Mouse (Mus musculus) forebrain, embryonic 11.5 days (tissue): ENCODE data around the gene Ttc28. TPM values are rescaled to one million over a fixed set of nuclear protein-coding genes. Genes with fewer than 3 reads are reported as not detected.

ENCODE experiments used
- ATAC-seq: fragments of 200-750 bp; cut with Nextera tagmentation; replicated peaks from 2 replicates; pipeline ENCODE4 v1.8.0; 2017; ENCODE audit warnings: moderate TSS enrichment; ENCODE audit not compliant: low FRiP score
- DNase-seq: peaks from one replicate; pipeline ENCODE4 v3.0.0-alpha.2; 2017; ENCODE audit warnings: low spot score
- H3K27ac ChIP-seq: fragments of 300-500 bp; sonication (generic); 2 replicates; pipeline ENCODE4 v1.5.1; 2014; ENCODE audit warnings: low read depth, low read length
- H3K27me3 ChIP-seq: fragments of 300-500 bp; sonication (generic); 2 replicates; pipeline ENCODE4 v1.6.1; 2014; ENCODE audit warnings: mild to moderate bottlenecking, low read length, mixed read lengths; ENCODE audit not compliant: control insufficient read depth, insufficient read depth
- H3K36me3 ChIP-seq: fragments of 300-500 bp; sonication (generic); 2 replicates; pipeline ENCODE4 v1.6.1; 2014; ENCODE audit warnings: mild to moderate bottlenecking, low read length, moderate library complexity, mixed read lengths; ENCODE audit not compliant: control insufficient read depth, insufficient read depth
- H3K4me1 ChIP-seq: fragments of 300-500 bp; sonication (generic); replicated peaks from 2 replicates; pipeline ENCODE4 v1.6.1; 2014; ENCODE audit warnings: low read length, mixed read lengths; ENCODE audit not compliant: control insufficient read depth, insufficient read depth
- H3K4me2 ChIP-seq: fragments of 300-500 bp; sonication (generic); 2 replicates; pipeline ENCODE4 v1.6.1; 2014; ENCODE audit warnings: low read depth, mild to moderate bottlenecking, low read length, moderate library complexity, mixed read lengths; ENCODE audit not compliant: severe bottlenecking
- H3K4me3 ChIP-seq: fragments of 300-500 bp; sonication (generic); 2 replicates; pipeline ENCODE4 v1.5.1; 2014; ENCODE audit warnings: low read depth, low read length
- H3K9ac ChIP-seq: fragments of 300-500 bp; sonication (generic); 2 replicates; pipeline ENCODE4 v1.6.1; 2014; ENCODE audit warnings: low read length
- H3K9me3 ChIP-seq: fragments of 300-500 bp; sonication (generic); 2 replicates; pipeline ENCODE4 v1.6.1; 2016; ENCODE audit warnings: low read length, mixed read lengths; ENCODE audit not compliant: control insufficient read depth
- WGBS: fragments of 180-500 bp; shearing (Covaris S2); extraction: QIAGEN DNeasy Blood & Tissue Kit; methylation state at CpG from one replicate; pipeline ENCODE4 v1.1.7; 2014; 5-methylcytosine and 5-hydroxymethylcytosine counted together
- polyA plus RNA-seq: library from polyadenylated mRNA; unstranded; fragments of >200 nt; fragmentation: Nextera tagmentation; extraction: Ambion mirVana; gene quantifications from 2 replicates; pipeline ENCODE4 v1.2.1, GENCODE M21; 2014

The Ttc28 gene
- polyA plus RNA-seq, 1 experiment from 2014 or later: 19.9 TPM

DNA sequence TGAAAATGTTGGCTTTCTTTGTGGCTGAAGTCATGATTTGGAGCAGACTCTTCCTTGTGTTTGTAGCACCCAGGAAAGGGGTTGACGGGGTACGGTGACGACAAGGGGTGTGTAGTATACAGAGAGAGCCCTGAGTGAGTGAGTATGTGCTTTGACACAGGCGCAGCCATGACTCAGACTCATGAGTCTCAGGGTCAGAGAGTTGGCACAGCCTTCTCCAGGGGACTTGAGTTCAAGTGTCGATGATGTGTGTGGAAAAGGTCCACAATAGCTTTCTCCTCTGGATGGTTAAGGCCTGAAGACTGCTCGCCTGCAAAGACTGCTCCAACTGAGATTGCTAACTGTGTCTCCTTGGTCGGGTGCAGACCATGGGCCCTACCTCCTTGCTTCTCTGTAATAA, 97.1 kb downstream of the Ttc28 start:
- Histone ChIP-seq H3K27ac (no peak overlapping the region), H3K9me3 (no peaks in the 10 kb centered on the region; the same call in 1 of the 2 replicates), H3K4me3 (no peak overlapping the region), H3K36me3 (no peaks in the 10 kb centered on the region; the same call in 1 of the 2 replicates), H3K27me3 (no peaks in the 10 kb centered on the region; the same call in 1 of the 2 replicates), H3K4me2 (no peak overlapping the region), H3K9ac (no peak overlapping the region), H3K4me1 (no peaks in the 10 kb centered on the region)
- DNase-seq (no peak), ATAC-seq (no peak)
- 90% methylated on average over 7 of the region's 7 CpGs for WGBS

DNA sequence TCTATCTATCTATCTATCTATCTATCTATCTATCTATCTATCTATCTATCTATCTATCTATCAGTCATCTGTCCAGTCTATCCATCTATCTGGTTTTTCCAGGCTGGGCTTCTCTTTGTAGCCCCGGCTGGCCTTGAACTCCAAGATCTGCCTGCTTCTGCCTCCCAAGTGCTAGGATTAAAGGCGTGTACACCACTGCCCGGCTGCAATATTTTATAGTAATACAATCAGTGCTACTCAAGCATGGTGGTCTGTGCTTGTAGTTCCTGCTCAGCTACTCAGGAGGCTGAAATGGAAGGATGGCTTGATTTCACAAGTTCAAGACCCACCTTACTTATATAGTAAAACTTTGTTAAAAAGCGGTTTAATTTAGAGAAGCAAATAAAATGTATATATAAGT, 98.2 kb downstream of the Ttc28 start:
- Histone ChIP-seq H3K27me3 (no peaks in the 10 kb centered on the region; the same call in 1 of the 2 replicates), H3K4me1 (no peaks in the 10 kb centered on the region), H3K9ac (no peak overlapping the region), H3K4me2 (no peak overlapping the region), H3K4me3 (no peak overlapping the region), H3K36me3 (no peaks in the 10 kb centered on the region; the same call in 1 of the 2 replicates), H3K27ac (no peak overlapping the region), H3K9me3 (no peaks in the 10 kb centered on the region; the same call in 1 of the 2 replicates)
- WGBS: 87% methylated on average over 4 of the region's 4 CpGs
- DNase-seq (no peak), ATAC-seq (no peak)

GRCm38 (mm10) chr5:110978461-110978860, 98.9 kb downstream of the Ttc28 start:
- Histone ChIP-seq H3K9ac (peak overlapping the region; percentile 72; the same call in 1 of the 2 replicates), H3K36me3 (no peaks in the 10 kb centered on the region; the same call in 1 of the 2 replicates), H3K4me2 (peak overlapping the region; percentile 96), H3K4me1 (no peaks in the 10 kb centered on the region), H3K27ac (no peak overlapping the region), H3K4me3 (peak overlapping the region; percentile 64), H3K27me3 (no peaks in the 10 kb centered on the region; the same call in 1 of the 2 replicates), H3K9me3 (no peaks in the 10 kb centered on the region; the same call in 1 of the 2 replicates)
- ATAC-seq: peak; percentile 73
- DNase-seq: peak; percentile 82
- WGBS: 2% methylated on average over 9 of the region's 9 CpGs

DNA sequence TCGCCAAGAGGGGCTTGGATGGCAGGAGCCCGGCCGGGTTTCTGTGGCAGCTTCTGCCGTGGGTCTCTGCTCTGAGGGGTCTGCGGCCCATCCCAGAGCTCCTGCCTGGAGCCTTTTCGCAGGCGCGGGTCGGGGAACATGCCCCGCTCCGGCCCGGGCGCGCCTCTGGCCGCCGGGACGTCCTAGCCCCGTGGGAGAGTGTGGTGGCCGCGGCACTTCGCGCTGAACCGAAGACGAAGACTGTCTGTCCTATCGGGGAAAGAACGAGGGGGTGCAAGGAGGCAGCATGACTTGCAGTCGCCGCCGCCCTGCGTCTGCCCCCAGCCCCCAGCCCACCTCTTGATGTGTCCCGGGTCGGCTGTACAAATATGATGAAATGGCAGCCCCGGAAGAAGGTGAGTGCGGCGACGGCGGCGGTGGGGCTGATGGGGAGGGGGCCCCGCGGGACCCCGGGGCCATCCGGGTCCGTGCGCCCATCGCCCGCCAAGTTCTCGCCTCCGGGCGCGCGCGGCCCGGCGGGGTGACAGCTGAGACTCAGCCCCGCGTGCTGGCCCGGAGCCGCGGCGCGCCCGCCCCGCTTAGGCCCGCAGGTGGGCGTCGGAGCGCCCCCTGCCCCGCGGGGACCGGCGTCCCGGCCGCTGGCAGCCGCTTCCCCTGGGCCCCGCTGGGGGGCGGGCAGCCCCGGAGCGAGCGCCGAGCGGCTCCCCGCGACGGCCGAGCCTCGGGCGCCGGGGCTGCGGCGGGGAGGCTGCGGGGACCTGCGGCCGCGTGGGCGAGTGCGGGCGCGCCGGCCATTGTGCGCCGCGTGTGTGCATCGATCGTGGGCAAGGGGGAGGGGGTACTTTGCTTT, 99.6 kb downstream of the Ttc28 start:
- peak; percentile 73 for ATAC-seq
- Histone ChIP-seq H3K27me3 (no peaks in the 10 kb centered on the region; the same call in 1 of the 2 replicates), H3K27ac (peak overlapping the region; percentile 57), H3K4me3 (peak overlapping the region; percentile 64), H3K4me1 (no peaks in the 10 kb centered on the region), H3K4me2 (peak overlapping the region; percentile 96), H3K9ac (peak overlapping the region; percentile 72), H3K9me3 (no peaks in the 10 kb centered on the region; the same call in 1 of the 2 replicates), H3K36me3 (no peaks in the 10 kb centered on the region; the same call in 1 of the 2 replicates)
- WGBS: 1% methylated on average over 83 of the region's 104 CpGs
- peak; percentile 75 for DNase-seq

- no peaks in the 10 kb centered on the region for H3K36me3 ChIP-seq
- 0 out of 2 replicates have a peak overlapping the region, but pooled peaks have one; percentile 57 for H3K27ac ChIP-seq
- whole genome bisulfite sequencing: under 1% methylated on average over 14 of the region's 14 CpGs
- DNase-seq (peak; percentile 68), ATAC-seq (no peak)
- peak overlapping the region; percentile 96 for H3K4me2 ChIP-seq
- H3K4me3 ChIP-seq: peak overlapping the region; percentile 64
- no peaks in the 10 kb centered on the region for H3K4me1 ChIP-seq
- no peaks in the 10 kb centered on the region; the same call in 1 of the 2 replicates for H3K27me3 ChIP-seq
- H3K9ac ChIP-seq: peak overlapping the region; percentile 72
- H3K9me3 ChIP-seq: no peaks in the 10 kb centered on the region
Observed at GRCm38 (mm10) chr5:110979861-110980346, 100.3 kb downstream of the Ttc28 start.

- Histone ChIP-seq H3K9me3 (no peaks in the 10 kb centered on the region), H3K27me3 (no peaks in the 10 kb centered on the region; the same call in 1 of the 2 replicates), H3K4me3 (peak overlapping the region; percentile 64), H3K27ac (no peak overlapping the region), H3K36me3 (no peaks in the 10 kb centered on the region), H3K4me1 (no peaks in the 10 kb centered on the region), H3K4me2 (peak overlapping the region; percentile 96; the same call in 1 of the 2 replicates), H3K9ac (no peak overlapping the region)
- DNase-seq (no peak), ATAC-seq (no peak)
- WGBS: 74% methylated on average over 5 of the region's 5 CpGs
Observed at GRCm38 (mm10) chr5:110980576-110980975, 101.0 kb downstream of the Ttc28 start.

GRCm38 (mm10) chr5:110982436-110982835, 102.8 kb downstream of the Ttc28 start:
- no peaks in the 10 kb centered on the region; the same call in 1 of the 2 replicates for H3K27me3 ChIP-seq
- H3K4me2 ChIP-seq: no peak overlapping the region
- WGBS: 64% methylated on average over 3 of the region's 3 CpGs
- H3K27ac ChIP-seq: no peak overlapping the region
- no peak overlapping the region for H3K4me3 ChIP-seq
- ATAC-seq (no peak), DNase-seq (no peak)
- no peaks in the 10 kb centered on the region for H3K36me3 ChIP-seq
- no peaks in the 10 kb centered on the region for H3K4me1 ChIP-seq
- H3K9ac ChIP-seq: no peak overlapping the region
- H3K9me3 ChIP-seq: no peaks in the 10 kb centered on the region

GRCm38 (mm10) chr5:110984136-110984681, 104.6 kb downstream of the Ttc28 start:
- Histone ChIP-seq H3K9me3 (no peaks in the 10 kb centered on the region), H3K36me3 (no peaks in the 10 kb centered on the region), H3K4me3 (no peak overlapping the region), H3K4me2 (no peak overlapping the region), H3K4me1 (no peaks in the 10 kb centered on the region), H3K27me3 (no peaks in the 10 kb centered on the region; the same call in 1 of the 2 replicates), H3K9ac (no peak overlapping the region), H3K27ac (no peak overlapping the region)
- DNase-seq: no peak
- no peak for ATAC-seq
- WGBS: 84% methylated on average over 6 of the region's 6 CpGs
